Mouse (Mus musculus) limb, embryonic 10.5 days (tissue): ENCODE measurements around the gene St8sia1. TPM values are rescaled to one million over a fixed set of nuclear protein-coding genes. Genes with fewer than 3 reads are reported as not detected.
"Not testable (repeated sequence)": the region's sequence is repeated elsewhere in the genome, so short reads cannot be mapped to it uniquely, and the experiment has no call there.

Source experiments
- DNase-seq: peaks from one replicate; pipeline ENCODE4 v3.0.0-alpha.2; 2017; ENCODE audit warnings: low spot score
- H3K27ac ChIP-seq: fragments of 300-500 bp; sonication (generic); 2 replicates; pipeline ENCODE4 v1.5.1; 2016; ENCODE audit warnings: mild to moderate bottlenecking
- H3K27me3 ChIP-seq: fragments of 300-500 bp; sonication (generic); 2 replicates; pipeline ENCODE4 v1.6.1; 2016; ENCODE audit warnings: low read depth, mild to moderate bottlenecking; ENCODE audit not compliant: poor library complexity, severe bottlenecking
- H3K36me3 ChIP-seq: fragments of 300-500 bp; sonication (generic); 2 replicates; pipeline ENCODE4 v1.6.1; 2016; ENCODE audit warnings: mild to moderate bottlenecking, moderate library complexity
- H3K4me1 ChIP-seq: fragments of 300-500 bp; sonication (generic); 2 replicates; pipeline ENCODE4 v1.6.1; 2016
- H3K4me3 ChIP-seq: fragments of 300-500 bp; sonication (generic); 2 replicates; pipeline ENCODE4 v1.5.1; 2016; ENCODE audit warnings: mild to moderate bottlenecking, moderate library complexity
- H3K9me3 ChIP-seq: fragments of 300-500 bp; sonication (generic); replicated peaks from 2 replicates; pipeline ENCODE4 v1.6.1; 2016; ENCODE audit warnings: mild to moderate bottlenecking
- WGBS: fragments of 180-500 bp; shearing (Covaris S2); methylation state at CpG from one replicate; pipeline ENCODE4 v1.1.7; 2016; 5-methylcytosine and 5-hydroxymethylcytosine counted together
- polyA plus RNA-seq: library from polyadenylated mRNA; unstranded; fragments of >200 nt; fragmentation: Nextera tagmentation; extraction: Ambion mirVana; gene quantifications from 2 replicates; pipeline ENCODE4 v1.2.1, GENCODE M21; 2016

The St8sia1 gene
- polyA plus RNA-seq, result 0.73 and 0.91 TPM in 2 replicates

- Histone ChIP-seq H3K9me3 (no peaks in the 10 kb centered on the region), H3K27ac (peak within 1 kb of the TSS; percentile 87), H3K4me1 (peaks cover 20% of the 10 kb centered on the region), H3K36me3 (no peaks in the 10 kb centered on the region), H3K4me3 (peak within 1 kb of the TSS; percentile 71), H3K27me3 (peaks cover 23% of the 10 kb centered on the region)
- peak; percentile 77 for DNase-seq
- under 1% methylated on average over 42 of the region's 45 CpGs for WGBS
Measured at GRCm38 (mm10) chr6:142964076-142964530, at the start of gene St8sia1. Gene St8sia1 (minus strand): TSS chr6:142964452.

GRCm38 (mm10) chr6:143012513-143013215 lies 48.4 kb upstream of the St8sia1 start:
- H3K36me3 ChIP-seq, result peaks cover 63% of the 10 kb centered on the region
- no peaks in the 10 kb centered on the region for H3K27me3 ChIP-seq
- no peaks in the 10 kb centered on the region for H3K4me1 ChIP-seq
- H3K27ac ChIP-seq, result no peak overlapping the region
- WGBS, result 95% methylated on average over 15 of the region's 15 CpGs
- H3K9me3 ChIP-seq, result no peaks in the 10 kb centered on the region
- DNase-seq, result no peak
- H3K4me3 ChIP-seq, result no peak overlapping the region

- no peaks in the 10 kb centered on the region for H3K9me3 ChIP-seq
- H3K36me3 ChIP-seq, result peaks cover 49% of the 10 kb centered on the region
- H3K27ac ChIP-seq, result no peak overlapping the region
- DNase-seq, result no peak
- no peaks in the 10 kb centered on the region for H3K27me3 ChIP-seq
- 74% methylated on average over 5 of the region's 5 CpGs for WGBS
- no peaks in the 10 kb centered on the region for H3K4me1 ChIP-seq
- H3K4me3 ChIP-seq, result no peak overlapping the region
Measured at GRCm38 (mm10) chr6:143008865-143009264, 44.6 kb upstream of the St8sia1 start.

- H3K27me3 ChIP-seq, H3K4me3 ChIP-seq, H3K4me1 ChIP-seq, H3K9me3 ChIP-seq, DNase-seq, H3K27ac ChIP-seq: not testable (repeated sequence)
- H3K36me3 ChIP-seq, result peaks cover 17% of the 10 kb centered on the region
- 92% methylated on average over 9 of the region's 9 CpGs for WGBS
Measured at GRCm38 (mm10) chr6:143005209-143005608, 41.0 kb upstream of the St8sia1 start.

- no peaks in the 10 kb centered on the region for H3K4me1 ChIP-seq
- DNase-seq, result no peak
- no peak overlapping the region for H3K27ac ChIP-seq
- H3K27me3 ChIP-seq, result no peaks in the 10 kb centered on the region
- H3K36me3 ChIP-seq, result peaks cover 13% of the 10 kb centered on the region; the same call in 1 of the 2 replicates
- H3K9me3 ChIP-seq, result no peaks in the 10 kb centered on the region
- WGBS, result 84% methylated on average over 9 of the region's 9 CpGs
- H3K4me3 ChIP-seq, result no peak overlapping the region
Measured at GRCm38 (mm10) chr6:143004801-143005200, 40.5 kb upstream of the St8sia1 start.

GRCm38 (mm10) chr6:142998221-142998999 lies 34.2 kb upstream of the St8sia1 start:
- Histone ChIP-seq H3K36me3 (no peaks in the 10 kb centered on the region), H3K27me3 (no peaks in the 10 kb centered on the region), H3K27ac (no peak overlapping the region), H3K9me3 (no peaks in the 10 kb centered on the region), H3K4me3 (no peak overlapping the region), H3K4me1 (peaks cover 25% of the 10 kb centered on the region)
- 76% methylated on average over 12 of the region's 12 CpGs for WGBS
- no peak for DNase-seq

GRCm38 (mm10) chr6:142996887-142997286 lies 32.6 kb upstream of the St8sia1 start:
- 81% methylated on average over 3 of the region's 3 CpGs for WGBS
- Histone ChIP-seq H3K36me3 (no peaks in the 10 kb centered on the region), H3K4me3 (no peak overlapping the region), H3K27me3 (0 out of 2 replicates have a peak, but pooled peaks cover 2% of the 10 kb centered on the region), H3K27ac (no peak overlapping the region), H3K9me3 (no peaks in the 10 kb centered on the region), H3K4me1 (peaks cover 31% of the 10 kb centered on the region)
- DNase-seq, result no peak

- WGBS, result 74% methylated on average over 5 of the region's 5 CpGs
- Histone ChIP-seq H3K9me3 (no peaks in the 10 kb centered on the region), H3K4me1 (peaks cover 39% of the 10 kb centered on the region), H3K36me3 (no peaks in the 10 kb centered on the region), H3K27ac (no peak overlapping the region), H3K4me3 (no peak overlapping the region), H3K27me3 (0 out of 2 replicates have a peak, but pooled peaks cover 2% of the 10 kb centered on the region)
- no peak for DNase-seq
Measured at GRCm38 (mm10) chr6:142995567-142995966, 31.3 kb upstream of the St8sia1 start.

GRCm38 (mm10) chr6:142994821-142995220 lies 30.6 kb upstream of the St8sia1 start:
- Histone ChIP-seq H3K9me3 (no peaks in the 10 kb centered on the region), H3K4me3 (no peak overlapping the region), H3K27ac (no peak overlapping the region), H3K4me1 (peaks cover 39% of the 10 kb centered on the region), H3K36me3 (no peaks in the 10 kb centered on the region), H3K27me3 (0 out of 2 replicates have a peak, but pooled peaks cover 2% of the 10 kb centered on the region)
- DNase-seq, result no peak
- 43% methylated on average over 7 of the region's 7 CpGs for WGBS

GRCm38 (mm10) chr6:142993705-142994698 lies 29.8 kb upstream of the St8sia1 start:
- no peak overlapping the region for H3K4me3 ChIP-seq
- DNase-seq, result no peak
- H3K27me3 ChIP-seq, result 0 out of 2 replicates have a peak, but pooled peaks cover 2% of the 10 kb centered on the region
- no peak overlapping the region for H3K27ac ChIP-seq
- no peaks in the 10 kb centered on the region for H3K9me3 ChIP-seq
- 42% methylated on average over 14 of the region's 14 CpGs for WGBS
- H3K4me1 ChIP-seq, result peaks cover 37% of the 10 kb centered on the region
- H3K36me3 ChIP-seq, result no peaks in the 10 kb centered on the region

- 74% methylated on average over 2 of the region's 2 CpGs for WGBS
- H3K27ac ChIP-seq, result no peak overlapping the region
- no peaks in the 10 kb centered on the region for H3K36me3 ChIP-seq
- H3K9me3 ChIP-seq, result no peaks in the 10 kb centered on the region
- no peak for DNase-seq
- no peak overlapping the region for H3K4me3 ChIP-seq
- 0 out of 2 replicates have a peak, but pooled peaks cover 2% of the 10 kb centered on the region for H3K27me3 ChIP-seq
- peaks cover 34% of the 10 kb centered on the region for H3K4me1 ChIP-seq
Measured at GRCm38 (mm10) chr6:142992971-142993370, 28.7 kb upstream of the St8sia1 start.

GRCm38 (mm10) chr6:142992099-142992498 lies 27.8 kb upstream of the St8sia1 start:
- no peak overlapping the region for H3K27ac ChIP-seq
- no peak overlapping the region for H3K4me3 ChIP-seq
- no peaks in the 10 kb centered on the region for H3K36me3 ChIP-seq
- H3K4me1 ChIP-seq, result peaks cover 34% of the 10 kb centered on the region
- 61% methylated on average over 7 of the region's 7 CpGs for WGBS
- peak; percentile 23 for DNase-seq
- H3K27me3 ChIP-seq, result 0 out of 2 replicates have a peak, but pooled peaks cover 2% of the 10 kb centered on the region
- H3K9me3 ChIP-seq, result no peaks in the 10 kb centered on the region
